Mouse (Mus musculus) retina, adult 2 months (tissue): Measurements from ENCODE around the gene Pdzd11.
A peak's percentile ranks its signal among the peaks of the same experiment; 100 is the strongest.

ENCODE experiments used
- DNase-seq: peaks from one replicate; pipeline ENCODE4 v3.0.0-alpha.2; 2012; ENCODE audit warnings: low read depth, low spot score

The Pdzd11 gene

DNA sequence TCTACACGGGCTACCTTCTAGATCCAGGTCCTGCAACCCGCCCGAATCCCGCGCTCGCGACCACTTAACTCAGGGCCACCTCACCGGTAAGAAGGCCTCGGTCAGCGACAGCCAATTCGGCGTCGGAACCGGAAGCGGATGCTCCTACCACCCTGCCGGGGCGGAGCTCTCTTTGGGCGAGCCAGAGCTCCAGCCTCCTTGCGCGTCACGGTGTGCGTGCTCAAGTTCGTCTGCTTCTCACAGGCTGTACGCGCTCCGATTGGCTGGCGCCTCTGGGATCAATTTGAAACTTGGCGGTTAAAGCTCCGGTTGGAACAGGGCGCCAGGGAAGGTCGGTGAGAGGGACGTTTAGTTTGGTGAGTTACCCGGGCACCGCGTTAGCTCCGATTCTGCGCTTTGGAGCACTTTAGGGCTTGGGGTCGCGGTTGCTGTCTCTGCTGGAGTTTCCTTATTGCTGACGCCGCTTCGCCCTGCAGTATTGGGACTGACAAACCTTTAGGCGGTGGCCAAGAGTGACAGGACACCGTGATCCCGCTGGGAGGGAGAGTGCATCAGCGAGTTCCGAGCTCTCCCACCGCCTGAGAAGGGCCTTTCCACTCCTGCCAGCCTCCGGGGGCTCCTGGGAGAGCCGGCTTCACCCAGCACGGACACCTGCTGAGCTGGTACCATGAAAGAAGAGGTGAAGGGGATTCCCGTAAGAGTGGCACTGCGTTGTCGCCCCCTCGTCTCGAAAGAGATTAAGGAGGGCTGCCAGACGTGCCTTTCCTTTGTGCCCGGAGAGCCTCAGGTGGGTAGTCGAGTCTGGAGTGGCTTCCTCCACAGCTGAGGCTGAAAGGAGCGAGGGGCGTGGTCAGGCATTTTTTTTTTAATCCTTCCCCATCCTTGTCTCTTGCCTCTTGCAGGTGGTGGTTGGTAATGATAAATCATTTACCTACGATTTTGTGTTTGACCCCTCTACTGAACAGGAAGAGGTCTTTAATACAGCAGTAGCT is at the start of gene Pdzd11:
TSS of gene Pdzd11 (minus strand) at position 767 of the 992 bp plus-strand sequence.
- peak; percentile 70 for DNase-seq

DNA sequence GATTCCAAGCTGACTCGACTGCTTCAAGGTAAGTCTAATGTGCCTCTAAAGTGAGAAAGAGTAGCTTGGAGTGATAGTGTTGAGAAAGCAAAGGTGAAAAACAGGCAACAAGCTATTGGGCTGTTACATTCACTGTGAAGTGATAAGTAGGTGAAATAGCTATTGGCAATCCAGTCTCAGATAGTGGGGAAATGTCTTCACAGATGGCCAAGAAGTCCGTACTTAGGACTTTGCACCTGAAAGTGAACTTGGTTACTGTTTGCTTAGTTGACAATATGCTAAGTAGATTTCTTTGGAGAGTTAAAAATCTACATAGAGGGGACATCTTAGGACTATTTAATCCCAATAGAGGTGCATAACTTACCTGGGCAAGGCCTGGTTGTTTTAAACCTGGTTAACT is 38.5 kb upstream of the Pdzd11 start:
- DNase-seq: no peak

DNA sequence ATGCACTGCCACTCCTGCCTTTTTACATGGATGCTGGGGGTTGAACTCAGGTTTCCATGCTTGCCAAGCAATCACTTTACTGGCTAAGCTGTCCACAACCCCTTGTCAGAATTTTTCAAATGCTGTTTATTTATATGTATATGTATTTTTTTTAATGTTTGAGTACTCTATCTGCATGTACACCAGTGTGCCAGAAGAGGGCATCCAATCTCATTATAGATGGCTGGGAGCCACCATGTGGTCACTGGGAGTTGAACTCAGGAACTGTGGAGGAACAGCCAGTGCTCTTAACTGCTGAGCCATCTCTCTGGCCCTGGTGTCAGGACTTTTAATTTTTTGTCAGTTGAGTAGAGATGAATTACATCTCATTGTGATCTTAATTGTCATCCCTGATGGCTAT is 26.5 kb upstream of the Pdzd11 start:
- no peak for DNase-seq

DNA sequence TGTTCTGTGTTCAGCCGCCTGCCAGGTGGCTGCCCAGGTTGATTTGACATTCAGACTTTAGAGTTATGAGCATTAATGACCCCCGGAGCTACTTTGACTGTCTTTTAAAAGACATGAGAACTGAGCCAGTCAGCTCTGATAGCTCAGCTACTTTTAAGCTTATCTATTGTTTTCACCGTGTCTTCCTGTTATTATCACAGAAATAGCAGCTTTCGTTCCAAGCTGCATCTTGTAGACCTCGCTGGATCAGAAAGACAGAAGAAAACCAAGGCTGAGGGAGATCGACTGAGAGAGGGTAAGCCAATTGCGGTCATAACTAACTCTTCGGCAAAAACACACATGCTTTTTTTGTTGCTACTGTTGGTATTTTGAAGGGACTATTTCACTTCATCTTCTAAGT is 12.1 kb upstream of the Pdzd11 start:
- DNase-seq: no peak

DNA sequence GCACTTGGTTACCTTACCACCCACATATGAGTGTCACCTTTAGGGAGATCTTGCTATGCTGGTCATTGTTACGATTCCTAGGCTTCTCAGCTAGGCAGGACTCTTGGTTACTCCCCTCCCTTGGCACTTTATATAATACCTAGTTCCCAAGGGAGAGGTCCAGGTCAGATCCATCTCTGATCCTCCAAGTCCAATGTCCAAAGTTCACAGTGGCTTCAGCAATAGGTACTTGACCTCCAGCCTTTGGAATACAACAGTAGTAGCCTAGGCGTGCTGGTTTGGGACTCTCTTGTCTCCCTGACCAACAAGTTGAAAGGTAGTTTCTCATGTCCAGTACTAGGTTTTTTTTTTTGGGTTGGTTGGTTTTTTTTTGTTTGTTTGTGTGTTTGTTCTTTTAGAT is 2.7 kb upstream of the Pdzd11 start:
- DNase-seq: no peak

DNA sequence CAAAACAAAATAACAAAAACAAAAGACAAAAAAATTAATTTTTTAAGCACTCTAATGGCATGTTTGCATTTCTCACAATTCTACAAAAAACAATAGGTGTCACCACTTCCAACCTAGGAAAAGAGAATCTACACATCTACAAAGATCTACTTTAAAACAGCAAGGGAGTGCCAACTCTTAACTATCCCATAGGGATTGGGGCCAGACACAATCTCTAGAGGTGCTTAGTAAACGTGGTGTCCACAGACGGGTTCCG is 894 bp downstream of the Pdzd11 start, which contains the start of gene Kif4:
TSS of gene Kif4 (plus strand) at position 192 of the 256 bp plus-strand sequence.
- no peak for DNase-seq

DNA sequence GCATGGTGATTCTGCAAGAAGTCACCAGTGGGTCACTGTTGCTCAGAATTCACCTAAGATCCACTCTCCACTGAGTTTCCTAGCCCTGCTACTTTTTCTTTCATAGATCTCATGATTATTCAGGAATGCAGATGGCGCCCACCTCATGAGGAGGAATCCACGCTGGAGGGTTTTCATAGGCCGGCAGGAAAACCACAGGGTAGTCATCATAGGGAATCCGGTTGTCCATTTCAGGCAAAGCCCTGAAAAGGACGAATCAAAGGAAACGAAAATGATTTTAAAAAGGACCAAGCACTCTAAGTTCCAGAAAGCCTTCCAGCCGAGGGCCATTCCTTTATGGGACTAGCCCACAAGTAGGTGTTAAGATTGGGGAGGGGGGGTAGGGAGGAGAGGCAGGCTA is 1.2 kb downstream of the Pdzd11 start:
- DNase-seq: no peak

DNA sequence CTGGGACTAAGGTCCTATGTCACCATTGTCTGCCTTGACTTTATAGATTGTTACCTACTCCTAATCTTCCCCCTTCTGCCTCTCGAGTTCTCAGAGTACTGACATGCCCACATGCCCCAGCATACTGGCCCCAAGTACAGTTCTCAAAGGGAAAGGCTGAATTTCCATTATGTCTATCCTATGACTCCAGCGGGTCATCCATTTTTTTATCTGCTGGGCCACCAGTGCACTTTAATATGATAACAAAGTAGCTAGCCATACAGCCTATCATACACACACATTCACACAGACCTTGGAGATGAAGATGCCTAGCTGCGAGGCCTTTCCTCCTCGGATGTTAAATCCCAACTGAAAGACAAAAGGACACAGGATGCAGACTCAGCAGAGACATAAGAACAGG is 2.1 kb downstream of the Pdzd11 start:
- no peak for DNase-seq

DNA sequence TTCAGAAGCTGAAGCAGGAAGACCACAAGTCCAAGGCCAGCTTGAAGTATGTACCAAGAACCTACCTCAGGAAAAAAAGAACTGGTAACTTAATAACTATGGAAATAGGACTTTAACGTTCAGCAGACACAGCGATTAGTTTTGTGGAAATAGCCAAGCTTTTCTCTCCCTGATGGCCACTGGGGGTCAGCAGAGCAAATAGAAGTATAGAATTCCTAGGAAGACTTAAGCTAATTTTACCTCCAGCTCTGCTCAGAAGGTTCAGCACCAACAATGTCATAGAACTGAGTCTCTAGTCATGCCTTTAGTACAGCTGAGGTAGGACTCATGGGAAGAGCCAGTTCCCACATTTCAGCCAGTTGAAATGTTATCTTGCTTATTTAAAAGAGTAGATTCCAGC is 5.0 kb downstream of the Pdzd11 start:
- no peak for DNase-seq

DNA sequence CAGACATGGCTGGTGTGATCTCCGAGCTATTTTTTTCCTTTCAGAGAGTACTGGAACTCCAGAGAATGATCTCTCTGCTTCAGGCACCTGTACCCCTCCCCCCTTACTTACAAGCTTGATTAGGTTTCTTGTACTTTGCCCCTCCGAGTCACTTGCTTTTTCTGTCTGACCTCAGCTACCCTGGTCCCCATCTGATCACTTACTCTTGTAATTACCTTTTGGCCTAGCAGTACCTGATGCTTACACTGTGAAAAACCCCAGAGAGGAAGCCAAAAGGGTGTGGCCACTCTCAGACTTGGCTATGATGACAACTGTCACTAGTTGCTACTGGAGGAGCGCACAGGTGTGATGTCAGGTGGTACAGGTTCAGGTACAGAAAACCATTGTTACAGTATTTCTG is 7.9 kb downstream of the Pdzd11 start:
- no peak for DNase-seq

DNA sequence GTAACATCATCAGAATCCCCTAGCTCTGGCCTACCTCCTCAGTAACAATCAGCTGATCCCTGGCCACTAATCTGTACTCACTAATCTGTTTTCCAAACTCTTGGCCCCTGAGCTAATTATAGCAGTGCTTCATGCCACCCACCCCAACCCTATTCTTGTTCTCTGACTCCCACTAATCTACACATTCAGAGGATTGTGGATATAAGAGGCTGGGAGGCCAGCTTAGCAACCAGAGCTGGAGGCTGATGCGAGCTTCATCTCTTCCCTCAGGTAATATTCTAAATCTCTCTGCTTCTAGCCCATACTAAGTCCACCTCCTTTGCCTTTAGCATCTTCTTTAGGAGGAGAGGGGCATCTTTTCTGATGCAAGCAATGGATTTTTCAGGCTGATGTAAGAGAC is 21.1 kb downstream of the Pdzd11 start, which contains the start of gene Arr3:
TSS of gene Arr3 (plus strand) at position 184 of the 400 bp plus-strand sequence.
- DNase-seq: peak; percentile 33

DNA sequence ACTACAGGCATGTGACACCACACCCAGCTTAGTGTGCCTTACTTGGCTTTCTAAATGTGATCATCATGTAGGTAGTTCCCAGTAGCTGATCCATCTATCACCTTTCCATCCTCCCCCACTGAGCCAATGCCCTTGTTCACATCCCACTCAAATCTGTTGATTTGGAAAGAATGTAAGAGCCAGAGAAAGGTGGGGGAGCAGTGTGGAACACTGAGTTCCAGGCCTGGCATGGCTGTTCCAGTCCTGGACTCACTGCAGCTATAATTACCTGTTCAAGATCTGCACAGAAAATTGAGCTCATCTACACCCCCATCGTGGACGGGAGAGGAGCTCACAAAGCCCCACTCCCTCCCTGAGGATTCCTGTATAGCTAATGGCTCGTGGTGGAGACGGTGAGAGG is 26.6 kb downstream of the Pdzd11 start:
- DNase-seq: no peak

DNA sequence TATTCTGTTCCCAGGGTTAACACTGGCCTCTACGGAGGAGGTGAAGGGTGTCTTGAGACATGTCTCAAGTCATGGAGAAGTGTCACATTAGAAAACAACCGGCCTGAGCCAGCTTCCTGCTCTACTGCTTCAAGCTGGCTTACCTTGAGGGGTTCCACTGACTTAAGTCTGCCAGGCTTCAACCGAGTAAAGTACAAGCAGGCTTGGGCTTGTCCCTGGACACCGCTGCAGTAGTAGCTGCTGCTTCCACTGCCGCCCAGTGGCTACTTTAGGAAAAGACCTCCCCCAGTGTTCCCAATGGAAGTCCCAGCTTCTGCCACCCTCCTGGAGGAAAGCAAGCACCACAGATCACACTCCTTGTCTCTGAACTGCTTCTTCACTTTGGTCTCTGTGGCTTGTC is 28.9 kb downstream of the Pdzd11 start:
- DNase-seq: no peak

DNA sequence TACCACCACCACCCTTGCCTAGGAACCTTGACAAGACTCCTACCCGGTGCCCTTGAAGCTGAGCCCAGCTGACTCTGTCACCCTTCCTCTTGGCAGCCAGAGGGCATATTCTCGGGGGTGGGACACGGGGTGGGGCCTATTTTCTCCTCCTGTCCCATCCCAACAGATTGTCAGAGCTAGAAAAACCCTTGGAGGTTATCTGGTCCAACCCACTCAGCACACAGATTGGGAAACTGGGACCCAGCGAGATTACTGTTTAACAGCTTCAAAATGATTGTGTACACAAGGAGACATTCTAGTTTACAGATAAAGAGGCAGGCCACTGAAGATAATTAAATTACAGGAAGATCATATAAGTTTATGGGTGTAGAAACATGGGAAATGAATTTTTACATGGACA is 31.6 kb downstream of the Pdzd11 start, which contains the start of gene P2ry4:
TSS of gene P2ry4 (minus strand) at position 79 of the 400 bp plus-strand sequence.
- no peak for DNase-seq
